Mouse (Mus musculus) left cerebral cortex, postnatal 4 days (tissue): ENCODE data around the gene Tmem215. TPM values are rescaled to one million over a fixed set of nuclear protein-coding genes. Genes with fewer than 3 reads are reported as not detected.

Source experiments
- DNase-seq: peaks from one replicate; pipeline ENCODE4 v3.0.0-alpha.2; 2022
- intact Hi-C: fragments of 180-260 bp; cut with DNase I; formaldehyde crosslinking; loops from one replicate; pipeline ENCODE4 v1.15.1; 2025
- total RNA-seq, 2 experiments: library from RNA; stranded (reverse); gene quantifications; 2 replicates each; pipeline ENCODE4 v1.2.3; 2021

The Tmem215 gene
- 1 to 10 TPM; 1.5 to 2.5 TPM for total RNA-seq

DNA sequence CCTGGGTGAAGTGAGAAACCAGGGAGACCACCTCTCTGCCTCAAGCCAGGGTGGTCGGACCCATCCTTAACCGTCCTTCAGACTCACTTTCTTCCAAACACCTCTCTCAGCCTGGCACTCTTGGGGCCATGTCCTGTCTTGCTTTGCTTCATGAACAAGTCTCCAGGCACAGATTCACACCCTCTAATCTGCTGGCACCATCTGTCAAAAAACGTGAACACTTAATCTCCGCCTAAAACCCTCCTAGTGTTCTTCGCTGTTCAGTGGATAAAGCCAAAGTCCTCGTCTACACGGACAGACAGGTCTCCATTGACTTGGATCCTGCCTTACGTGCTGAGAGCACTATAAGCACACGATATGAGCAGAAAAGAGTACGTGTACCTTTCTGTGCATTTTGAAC is at the start of gene Tmem215:
Tmem215 (plus strand) TSS at position 301 of the 400 bp plus-strand sequence.
- DNase-seq, result no peak
- intact Hi-C loops, result loop anchor here (10.0 kb wide), 1 partner anchor 167 kb away; no protein-coding TSS in a partner anchor

DNA sequence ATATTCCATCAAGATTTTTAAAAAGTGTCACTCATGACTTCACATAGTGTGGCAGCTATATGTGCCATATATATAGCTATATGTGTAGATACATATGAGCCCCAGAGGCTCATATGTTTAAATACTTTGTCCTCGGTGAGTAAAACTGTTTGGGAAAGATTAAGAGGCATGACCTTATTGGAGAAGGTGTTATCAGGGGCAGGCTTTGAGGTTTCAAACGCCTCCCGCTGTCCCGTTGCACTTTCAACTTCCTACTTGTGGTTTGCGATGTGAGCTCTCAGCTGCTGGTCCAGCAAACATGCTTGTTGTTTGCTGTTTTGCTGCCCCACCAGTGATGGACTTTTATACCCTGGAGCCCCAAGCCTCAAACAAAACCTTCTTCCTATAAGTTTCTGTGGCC is 40.1 kb upstream of the Tmem215 start:
- DNase-seq, result no peak
- intact Hi-C loops, result no loop called here

DNA sequence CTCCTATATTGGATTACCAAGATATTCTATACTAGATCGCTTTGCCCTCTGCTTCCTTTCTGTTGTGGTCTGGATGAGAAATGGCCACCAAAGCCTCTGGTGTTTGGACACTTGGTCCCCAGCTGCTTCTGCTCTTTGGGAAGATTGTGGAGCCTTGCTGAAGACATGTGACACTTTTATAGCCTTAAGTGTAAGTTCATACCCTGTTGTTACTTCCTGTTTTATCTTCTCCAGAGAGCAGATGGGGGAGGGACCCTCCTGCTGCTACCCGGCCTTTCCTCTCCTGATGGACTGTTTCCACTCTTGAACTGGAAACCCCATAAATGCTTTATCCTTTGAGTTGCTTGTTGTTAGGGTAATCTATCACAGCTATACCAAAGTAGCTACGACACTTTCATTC is 38.6 kb upstream of the Tmem215 start:
- DNase-seq, result no peak
- intact Hi-C loops, result no loop called here

DNA sequence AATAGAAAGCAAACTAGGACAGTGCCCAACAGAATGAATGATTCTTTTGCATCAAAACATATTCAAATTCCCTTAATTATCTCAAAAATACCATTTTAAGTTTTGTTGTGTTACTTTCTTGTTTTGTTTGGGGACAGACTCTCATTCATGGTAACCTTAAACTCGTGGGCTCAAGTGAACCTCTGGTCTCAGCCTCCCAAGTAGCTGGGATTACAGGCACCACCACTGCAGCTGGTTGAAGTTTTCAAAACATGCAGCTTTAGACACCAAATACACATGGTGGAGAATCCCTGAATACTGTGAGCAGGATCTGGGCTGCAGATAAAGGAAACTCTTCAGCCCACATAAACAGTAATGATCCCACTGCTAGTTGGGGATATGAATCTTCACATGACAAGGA is 37.6 kb upstream of the Tmem215 start:
- intact Hi-C loops, result no loop called here
- no peak for DNase-seq

DNA sequence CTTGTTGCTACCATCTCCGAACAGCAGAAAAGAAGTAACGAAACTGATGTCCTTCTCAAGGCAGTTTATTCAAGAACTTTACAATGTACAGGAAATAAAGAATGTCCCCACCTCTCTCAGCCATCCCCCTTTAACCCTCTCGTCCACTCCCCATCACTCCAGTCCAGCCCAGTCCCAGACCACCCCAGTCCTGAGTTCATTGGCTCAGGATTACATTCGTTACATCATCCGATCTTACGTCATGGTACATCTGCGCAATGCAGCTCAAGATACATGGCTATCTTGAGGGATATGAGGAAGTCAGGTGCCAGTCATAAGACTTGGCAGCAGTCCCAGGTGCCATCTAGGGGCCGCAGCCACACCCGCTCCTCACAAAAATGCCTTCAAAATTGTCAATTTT is 28.4 kb upstream of the Tmem215 start:
- intact Hi-C loops, result no loop called here
- no peak for DNase-seq

DNA sequence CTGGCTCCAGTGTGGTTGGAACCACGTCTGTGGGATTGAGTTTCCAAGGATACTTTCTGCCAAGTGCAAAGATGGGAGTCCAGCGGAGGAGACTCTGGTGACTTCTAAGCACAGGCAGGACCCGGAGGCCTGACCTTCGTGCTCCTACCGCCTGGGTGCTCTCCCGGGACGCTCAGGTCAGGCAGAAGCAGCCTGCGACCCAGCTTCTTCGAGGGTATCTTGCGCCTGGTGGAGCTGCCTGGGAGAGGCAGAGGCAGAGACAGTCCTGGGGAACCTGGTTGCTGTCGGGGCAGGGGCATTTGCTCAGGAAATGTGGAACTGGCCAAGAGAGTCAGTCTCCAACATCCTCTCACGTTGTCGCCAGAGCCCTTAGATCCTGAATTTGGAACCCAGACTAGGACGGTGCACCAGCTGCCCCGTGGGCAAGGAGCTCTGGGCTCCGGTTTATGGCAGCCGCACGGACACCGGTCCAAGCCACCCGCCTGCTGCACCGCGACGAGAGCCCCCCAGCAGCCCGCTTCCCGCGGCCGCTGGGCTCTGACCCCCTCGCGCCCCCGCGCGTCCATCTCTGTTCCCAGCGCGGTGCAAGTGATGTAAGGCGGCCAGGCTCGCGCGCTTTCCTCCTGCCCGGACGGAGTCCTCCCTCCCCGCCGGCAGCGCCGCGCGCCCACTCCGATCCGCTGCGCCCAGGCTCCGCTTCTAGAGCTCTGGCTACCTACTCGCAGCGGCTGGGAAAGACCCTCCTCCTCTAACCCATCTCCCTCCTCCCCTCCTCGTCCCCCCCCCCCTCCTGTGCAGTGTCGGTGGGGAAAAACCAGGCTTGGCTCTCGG is 935 bp downstream of the Tmem215 start:
- peak; percentile 54 for DNase-seq
- intact Hi-C loops, result loop anchor here (10.0 kb wide), 1 partner anchor 168 kb away; no protein-coding TSS in a partner anchor

DNA sequence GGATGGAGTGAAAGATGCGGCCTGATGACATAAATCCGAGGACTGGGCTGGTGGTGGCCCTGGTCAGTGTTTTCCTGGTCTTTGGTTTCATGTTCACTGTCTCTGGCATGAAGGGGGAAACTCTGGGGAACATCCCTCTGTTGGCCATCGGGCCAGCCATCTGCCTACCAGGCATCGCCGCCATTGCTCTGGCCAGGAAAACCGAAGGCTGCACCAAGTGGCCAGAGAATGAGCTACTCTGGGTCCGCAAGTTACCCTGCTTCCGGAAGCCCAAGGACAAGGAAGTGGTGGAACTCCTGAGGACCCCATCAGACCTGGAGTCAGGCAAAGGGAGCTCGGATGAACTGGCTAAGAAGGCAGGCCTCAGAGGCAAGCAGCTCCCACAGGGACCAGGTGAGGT is 1.9 kb downstream of the Tmem215 start:
- DNase-seq, result peak; percentile 15
- intact Hi-C loops, result loop anchor here (10.0 kb wide), 1 partner anchor 169 kb away; no protein-coding TSS in a partner anchor

DNA sequence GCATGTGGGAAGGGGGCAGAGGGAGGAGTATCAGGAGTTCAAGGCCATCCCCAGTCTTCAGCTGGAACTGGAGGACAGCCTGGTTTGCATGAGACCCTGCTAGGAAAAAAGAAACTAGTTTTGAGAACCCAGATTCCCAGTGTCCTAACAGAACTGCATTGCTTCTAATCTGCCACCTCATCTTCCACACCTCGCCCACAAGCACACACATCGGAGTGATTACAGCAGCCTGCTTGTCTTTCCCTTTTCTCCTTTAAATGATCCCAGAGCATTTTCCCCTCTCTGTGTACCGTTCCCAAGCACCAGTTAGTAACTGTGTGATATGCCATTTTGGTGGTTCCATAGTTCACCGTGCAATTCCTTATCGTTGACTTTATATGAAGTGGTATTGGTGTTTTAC is 6.0 kb downstream of the Tmem215 start:
- intact Hi-C loops, result loop anchor here (10.0 kb wide), 1 partner anchor 173 kb away; no protein-coding TSS in a partner anchor
- no peak for DNase-seq

DNA sequence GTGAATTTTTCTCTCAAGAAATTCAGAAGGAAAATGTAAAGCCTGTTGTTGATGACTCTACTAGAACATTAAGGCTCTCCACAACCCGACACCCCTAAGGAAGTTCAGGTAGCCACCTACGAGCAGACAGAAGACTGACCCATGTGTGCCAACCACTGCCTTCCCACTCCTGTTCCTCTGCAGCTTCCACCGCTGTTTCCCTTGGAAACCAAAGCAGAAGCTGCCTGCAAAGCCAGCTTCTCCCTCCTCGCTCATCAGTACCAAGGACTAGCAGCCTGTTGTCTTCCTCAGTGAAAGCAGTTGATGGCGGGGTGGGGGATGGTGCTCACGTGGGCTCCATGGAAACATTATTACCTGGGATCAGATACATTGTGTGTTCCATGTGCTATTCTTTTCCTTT is 14.6 kb downstream of the Tmem215 start:
- intact Hi-C loops, result no loop called here

DNA sequence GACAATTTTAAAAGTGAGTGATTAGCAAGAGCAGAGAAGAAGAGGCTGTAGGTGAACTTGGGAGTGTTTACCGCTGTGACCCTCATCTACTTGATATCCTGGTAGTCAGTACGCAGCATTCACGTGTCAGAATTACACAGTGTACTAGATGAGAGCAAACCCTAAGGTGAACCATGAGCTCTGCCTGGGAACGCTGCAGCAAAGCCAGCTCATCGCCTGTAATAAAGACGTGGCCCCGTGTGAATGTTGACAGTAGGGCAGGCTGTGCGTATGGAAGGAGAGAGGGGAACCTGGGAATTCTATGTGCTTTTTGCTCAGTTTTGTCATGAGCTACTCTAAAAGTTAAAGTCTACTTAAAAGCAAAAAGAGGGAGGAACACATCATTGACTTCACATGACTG is 19.8 kb downstream of the Tmem215 start:
- DNase-seq, result no peak
- intact Hi-C loops, result no loop called here

More for the DNA sequence above, 14.6 kb downstream of the Tmem215 start:
- DNase-seq, result no peak

DNA sequence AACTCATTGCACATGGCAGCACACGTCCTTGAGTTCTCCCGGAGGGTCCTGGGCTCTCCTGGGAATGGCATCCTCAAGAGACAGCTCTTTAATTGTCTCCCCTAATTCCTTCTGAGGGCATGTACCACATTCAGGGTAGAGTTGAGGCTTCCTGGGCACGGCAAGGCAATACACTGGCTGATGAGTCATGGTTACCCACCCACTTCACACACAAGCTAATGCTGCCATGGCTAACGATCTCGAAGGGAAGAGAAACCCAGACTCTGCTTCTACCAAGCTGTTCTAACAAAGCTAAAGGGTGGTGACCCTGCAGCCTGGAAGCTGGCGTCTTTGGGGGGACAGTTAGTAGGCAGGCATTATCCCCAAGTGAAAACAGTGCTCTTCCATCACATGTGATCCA is 24.4 kb downstream of the Tmem215 start:
- DNase-seq, result no peak
- intact Hi-C loops, result no loop called here

DNA sequence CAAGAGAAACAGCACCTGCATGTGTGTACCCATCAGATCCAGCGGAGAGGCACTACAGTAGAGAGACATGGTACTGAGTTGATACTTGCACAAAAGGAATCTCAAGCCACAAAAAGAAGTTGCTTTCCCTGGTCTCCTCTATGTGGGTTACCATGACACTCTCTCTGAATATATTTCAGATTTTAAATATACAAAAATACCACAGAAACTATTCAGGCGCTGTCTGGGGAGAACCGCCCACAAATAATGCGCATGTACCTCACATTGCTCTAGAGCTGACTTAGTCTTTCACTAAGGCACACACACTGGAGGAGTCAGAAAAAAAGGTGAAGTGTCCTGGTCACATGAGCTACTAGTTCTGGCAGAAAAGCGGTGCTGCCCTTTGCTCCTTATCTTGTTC is 24.8 kb downstream of the Tmem215 start:
- intact Hi-C loops, result no loop called here
- DNase-seq, result no peak

DNA sequence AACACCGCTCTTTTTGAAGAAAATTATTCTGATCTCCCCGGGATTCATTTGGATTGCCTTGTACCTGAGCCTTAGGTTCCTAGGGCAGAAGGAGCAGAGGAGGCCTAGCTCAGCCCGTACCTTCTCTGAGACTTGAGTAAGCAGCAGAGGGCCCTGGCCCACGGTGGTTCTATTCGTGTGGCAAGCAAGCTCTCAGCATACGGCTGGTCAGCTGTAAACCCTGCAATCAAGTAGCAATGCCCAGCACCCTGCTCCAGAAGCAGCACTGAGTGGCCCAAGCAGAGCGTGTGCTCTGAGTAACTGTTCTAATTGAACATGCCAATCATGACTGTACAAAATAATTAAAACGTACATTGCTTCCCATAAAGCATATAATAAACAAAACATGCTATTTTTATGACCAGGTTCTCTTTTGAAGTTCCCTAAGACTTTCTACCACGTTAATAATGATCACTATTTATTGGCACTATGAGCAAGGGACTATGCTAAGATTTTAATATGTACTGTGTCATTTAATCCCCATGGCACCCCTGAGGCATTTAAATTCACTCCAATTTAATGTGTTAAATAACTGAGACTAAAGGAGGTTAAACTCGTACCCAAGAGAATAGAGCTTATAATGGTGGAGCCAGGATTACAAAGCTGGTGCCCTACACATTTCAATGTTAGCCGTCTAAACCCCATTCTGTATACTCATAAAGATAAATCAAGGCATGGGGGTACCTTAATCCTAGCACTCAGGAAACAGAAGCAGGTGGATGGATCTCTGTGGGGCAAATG is 28.0 kb downstream of the Tmem215 start:
- DNase-seq, result no peak
- intact Hi-C loops, result no loop called here

DNA sequence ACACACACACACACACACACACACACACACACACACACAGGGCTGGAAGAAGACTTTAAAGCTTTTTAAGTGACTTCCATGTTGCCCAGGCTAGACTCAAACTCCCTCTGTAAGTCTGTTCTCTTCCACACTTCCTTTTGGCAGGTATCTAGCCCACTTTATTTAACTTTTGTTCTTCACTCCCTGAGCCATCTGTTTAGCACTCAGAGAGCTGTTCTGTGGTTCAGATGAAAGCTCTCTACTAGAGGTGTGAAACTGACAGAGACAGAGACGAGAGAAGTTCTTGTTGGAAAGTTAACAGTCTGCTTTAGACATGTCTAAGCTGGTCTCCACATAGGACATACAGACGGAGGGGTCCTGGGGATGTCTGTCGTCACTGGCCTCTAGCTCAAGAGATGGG is 30.5 kb downstream of the Tmem215 start:
- intact Hi-C loops, result no loop called here

DNA sequence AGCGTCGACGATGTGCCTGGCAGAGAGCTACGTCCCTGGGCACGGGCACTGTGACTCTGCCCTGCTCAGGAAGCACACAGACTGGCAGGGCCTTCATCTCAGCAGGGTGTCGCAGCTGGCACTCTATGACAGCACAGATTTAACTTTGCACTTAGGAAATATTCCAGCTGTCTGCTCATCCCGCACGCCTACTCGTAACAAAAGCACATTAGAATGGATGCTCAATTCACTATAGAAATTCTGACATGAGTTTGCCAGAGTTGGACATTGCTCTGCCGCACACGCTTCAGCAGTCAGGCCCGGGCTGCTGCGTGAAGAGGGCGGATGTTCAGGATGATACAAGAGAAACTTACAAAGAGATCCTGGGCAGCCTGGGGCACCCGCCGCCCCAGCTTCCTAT is 37.6 kb downstream of the Tmem215 start:
- intact Hi-C loops, result no loop called here

More for the DNA sequence above, 30.5 kb downstream of the Tmem215 start:
- no peak for DNase-seq

DNA sequence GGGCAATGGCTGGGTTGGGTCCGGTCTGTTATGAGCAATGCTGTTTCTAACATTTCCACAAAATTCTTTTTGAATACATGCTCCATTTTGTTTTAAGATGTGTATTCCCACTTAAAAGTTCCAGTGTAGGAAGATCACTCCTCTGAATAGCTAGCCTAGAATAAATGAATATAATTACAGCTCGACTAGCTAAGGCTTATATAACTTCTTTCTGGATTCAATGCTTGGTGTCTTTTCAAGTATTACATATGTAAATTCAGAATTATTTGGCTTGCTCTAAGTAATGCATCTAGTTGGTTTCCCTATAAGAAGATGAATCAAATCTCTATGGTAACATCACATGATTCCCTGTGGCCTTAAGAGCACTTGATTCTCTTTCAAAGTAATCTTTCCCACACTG is 41.3 kb downstream of the Tmem215 start:
- no peak for DNase-seq
- intact Hi-C loops, result no loop called here

More for the DNA sequence above, 37.6 kb downstream of the Tmem215 start:
- peak; percentile 28 for DNase-seq

DNA sequence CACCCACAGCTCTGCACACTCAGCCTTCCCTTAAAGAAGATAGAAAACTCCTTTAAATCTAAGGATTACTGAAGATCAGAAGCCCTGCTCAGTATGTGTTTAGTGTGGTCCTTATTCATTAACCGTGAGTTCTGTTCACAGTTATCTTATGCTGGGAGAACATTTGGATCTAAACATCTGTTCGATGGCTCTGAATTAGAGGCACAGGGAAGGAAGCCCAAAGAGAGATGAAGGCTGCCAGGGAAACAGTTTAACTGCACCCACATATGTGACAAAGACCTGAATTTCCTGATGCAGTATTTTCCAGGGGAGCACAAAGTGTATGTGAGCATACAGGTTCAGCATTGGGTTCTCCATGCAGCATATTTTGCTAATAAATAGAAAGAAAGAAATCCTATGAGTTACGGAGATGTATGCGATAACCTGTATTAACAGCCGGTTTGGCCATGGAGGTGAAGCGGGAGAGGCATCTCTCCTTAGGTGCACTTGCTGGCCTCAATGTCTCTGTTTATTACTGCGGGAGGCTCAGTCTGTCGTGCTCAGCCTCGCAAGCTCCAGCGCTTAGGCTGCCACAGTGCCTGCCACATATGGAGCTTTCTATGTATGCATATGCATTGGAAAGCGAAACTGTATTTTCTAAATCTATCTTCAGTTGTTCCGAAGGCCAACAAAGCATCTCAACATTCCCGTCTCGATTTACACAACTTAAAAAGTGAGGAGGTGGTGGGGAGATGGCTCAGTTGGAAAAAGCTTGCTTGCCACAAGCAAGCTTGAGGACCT is 46.8 kb downstream of the Tmem215 start:
- DNase-seq, result no peak
- intact Hi-C loops, result no loop called here
